Mouse (Mus musculus): ENCODE measurements around the gene Trim25. TPM values are rescaled to one million over a fixed set of nuclear protein-coding genes. Genes with fewer than 3 reads are reported as not detected.

The Trim25 gene
- 4.3 TPM for polyA plus RNA-seq (2014; fragmentation: Illumina TruSeq; extraction: RNeasy Lipid Tissue Mini Kit (QIAGEN cat#74804); ENCODE audit: low read depth, low replicate concordance)

GRCm38 (mm10) chr11:88998974-88999722 lies at the start of gene Trim25:
TSS of gene Trim25 (plus strand) at chr11:88999376.

GRCm38 (mm10) chr11:88955217-88955969 lies 43.8 kb upstream of the Trim25 start, which contains the start of gene Scpep1:
TSS of gene Scpep1 (minus strand) at chr11:88955465.

GRCm38 (mm10) chr11:88966881-88967361 lies 32.3 kb upstream of the Trim25 start, which contains the start of gene Elobl:
TSS of gene Elobl (minus strand) at chr11:88966931.

GRCm38 (mm10) chr11:88970202-88970732 lies 28.9 kb upstream of the Trim25 start, which contains the start of gene Coil:
TSS of gene Coil (plus strand) at chr11:88970252.

GRCm38 (mm10) chr11:89066750-89067149 lies 67.6 kb downstream of the Trim25 start, which contains the start of gene Dgke:
TSS of gene Dgke (minus strand) at chr11:89066850.

Other genes with a start within 250 kb of the Trim25 start
- gene Akap1, start 134.8 kb upstream of the Trim25 start, polyA plus RNA-seq (2014; fragmentation: Illumina TruSeq; extraction: RNeasy Lipid Tissue Mini Kit (QIAGEN cat#74804); ENCODE audit: low read depth, low replicate concordance) = 91.0 TPM
- gene Scpep1, start 43.9 kb upstream of the Trim25 start, polyA plus RNA-seq (2014; fragmentation: Illumina TruSeq; extraction: RNeasy Lipid Tissue Mini Kit (QIAGEN cat#74804); ENCODE audit: low read depth, low replicate concordance) = 20.4 TPM
- 0.81 TPM for gene Elobl, start 32.4 kb upstream of the Trim25 start, polyA plus RNA-seq (2014; fragmentation: Illumina TruSeq; extraction: RNeasy Lipid Tissue Mini Kit (QIAGEN cat#74804); ENCODE audit: low read depth, low replicate concordance)
- gene Coil, start 29.1 kb upstream of the Trim25 start, polyA plus RNA-seq (2014; fragmentation: Illumina TruSeq; extraction: RNeasy Lipid Tissue Mini Kit (QIAGEN cat#74804); ENCODE audit: low read depth, low replicate concordance) = 137 TPM
- gene Dgke, start 67.5 kb downstream of the Trim25 start, polyA plus RNA-seq (2014; fragmentation: Illumina TruSeq; extraction: RNeasy Lipid Tissue Mini Kit (QIAGEN cat#74804); ENCODE audit: low read depth, low replicate concordance) = 9.3 TPM
- gene Gm525, start 74.5 kb downstream of the Trim25 start, polyA plus RNA-seq (2014; fragmentation: Illumina TruSeq; extraction: RNeasy Lipid Tissue Mini Kit (QIAGEN cat#74804); ENCODE audit: low read depth, low replicate concordance) = 6.2 TPM